Mouse (Mus musculus): ENCODE results near the gene Poldip3.
A peak's percentile ranks its signal among the peaks of the same experiment; 100 is the strongest.

Poldip3 gene

DNA sequence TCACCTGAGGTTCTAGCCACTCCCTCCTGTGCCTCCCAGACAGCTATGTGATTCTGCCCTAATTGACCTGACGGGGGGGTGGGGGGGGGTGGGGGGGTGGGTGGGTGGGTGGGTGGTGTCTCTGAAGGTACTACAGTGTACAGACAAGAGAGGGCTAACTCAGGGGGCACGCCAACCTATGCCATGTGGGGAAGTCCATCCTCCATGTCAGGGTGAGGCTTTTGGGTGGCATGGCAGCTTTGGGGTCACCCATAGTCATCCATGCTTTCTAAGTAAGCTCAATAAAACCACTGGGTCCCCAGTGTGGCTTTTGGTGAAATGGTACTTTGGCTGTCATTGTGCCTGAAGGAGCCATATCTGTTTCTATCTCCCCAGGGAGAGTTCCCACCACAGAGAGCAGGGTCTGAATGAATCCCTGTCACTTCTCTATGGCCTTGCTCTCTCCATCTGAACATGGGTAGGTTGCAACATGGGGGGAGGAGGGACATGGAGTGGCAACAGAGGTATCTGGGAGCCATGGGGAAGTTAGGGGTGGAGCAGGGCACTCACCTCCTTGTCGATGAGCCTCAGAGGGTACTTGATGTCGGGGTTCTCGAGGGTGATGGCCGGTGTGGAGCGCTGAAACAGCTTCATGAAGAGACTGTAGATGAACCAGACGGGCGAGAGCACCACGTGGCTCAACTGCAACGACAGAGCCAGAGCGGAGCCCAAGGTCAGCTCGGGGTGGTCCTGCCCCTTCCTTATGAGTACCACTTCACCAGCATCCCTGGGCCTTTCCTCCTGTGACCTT is 16.5 kb upstream of the Poldip3 start:
- DNase-seq (ENCODE audit: low spot score) = no peak

DNA sequence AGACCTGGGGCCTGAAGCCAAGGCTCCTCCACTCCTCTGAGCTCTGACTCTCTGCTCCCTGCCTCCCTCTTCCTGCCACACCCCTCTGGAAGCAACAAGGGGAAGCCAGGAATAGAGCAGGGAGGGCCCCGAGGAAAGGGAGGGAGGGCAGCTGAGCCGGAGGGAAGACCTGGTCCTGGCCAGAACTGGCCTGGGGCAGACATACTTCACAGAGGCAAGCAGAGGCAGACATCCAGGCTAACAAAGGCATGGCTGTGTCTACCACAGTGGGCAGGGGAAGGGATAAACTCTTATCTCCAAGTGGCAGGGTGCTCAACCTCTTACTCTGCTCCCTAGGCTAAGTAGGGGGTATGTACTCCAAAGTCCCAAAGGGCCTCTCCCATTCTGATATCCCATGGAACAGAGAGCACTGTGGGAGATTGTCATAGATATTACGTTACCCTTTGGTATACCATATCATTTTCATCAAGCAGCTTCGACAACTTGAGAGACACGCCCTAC is 15.8 kb upstream of the Poldip3 start:
- no peak for DNase-seq (ENCODE audit: low spot score)

DNA sequence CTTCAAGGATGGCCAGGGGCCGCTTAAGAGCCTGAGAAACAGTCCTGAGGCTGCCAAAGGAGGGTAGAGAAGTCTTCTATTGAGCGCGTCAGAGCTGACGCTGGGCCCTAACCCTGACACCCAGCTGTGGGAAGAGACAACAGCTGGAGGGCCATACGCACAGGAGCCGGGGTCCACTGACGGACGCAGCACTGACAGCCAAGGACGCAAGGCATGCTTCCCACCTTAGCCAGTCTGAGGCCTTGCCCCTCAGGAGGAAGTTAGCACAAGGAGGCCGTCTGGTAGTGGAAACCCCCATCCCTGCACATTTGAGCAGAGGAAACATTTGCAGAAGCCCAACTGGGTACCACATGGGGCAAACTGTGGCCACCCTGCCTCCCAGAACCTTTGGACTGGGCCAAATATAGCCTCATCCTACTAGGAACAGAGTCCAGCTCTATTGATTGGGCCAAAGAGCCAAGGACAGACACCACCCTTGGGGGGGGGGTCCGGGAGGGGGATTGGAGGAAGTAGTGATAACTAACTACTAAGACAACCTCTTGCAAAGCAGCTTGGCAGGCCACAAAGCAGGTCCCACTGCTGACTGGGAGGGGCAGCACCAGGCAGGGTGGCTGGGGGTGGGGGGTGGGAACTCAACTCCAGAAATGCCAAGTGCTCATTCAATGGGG is 13.8 kb upstream of the Poldip3 start:
- no peak for DNase-seq (ENCODE audit: low spot score)

DNA sequence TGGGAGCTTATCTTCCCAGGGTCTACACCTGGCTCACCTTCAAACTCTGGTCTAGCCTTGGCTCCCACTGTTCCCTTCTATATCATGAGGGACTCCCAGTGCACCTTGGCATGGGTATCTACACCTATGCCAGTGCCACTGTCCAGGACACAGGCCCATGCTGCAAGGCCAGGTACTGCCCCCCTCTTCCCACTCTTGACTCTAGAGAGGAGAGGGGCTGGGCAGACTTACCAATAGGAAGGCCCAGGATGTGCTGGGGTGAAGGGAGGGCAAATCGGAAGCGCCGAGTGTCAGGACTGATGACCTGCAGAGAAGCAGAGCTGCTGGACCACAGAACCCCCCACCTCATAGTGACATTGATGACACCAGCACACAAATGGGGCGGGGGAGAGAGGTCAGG is 12.8 kb upstream of the Poldip3 start:
- no peak for DNase-seq (ENCODE audit: low spot score)

DNA sequence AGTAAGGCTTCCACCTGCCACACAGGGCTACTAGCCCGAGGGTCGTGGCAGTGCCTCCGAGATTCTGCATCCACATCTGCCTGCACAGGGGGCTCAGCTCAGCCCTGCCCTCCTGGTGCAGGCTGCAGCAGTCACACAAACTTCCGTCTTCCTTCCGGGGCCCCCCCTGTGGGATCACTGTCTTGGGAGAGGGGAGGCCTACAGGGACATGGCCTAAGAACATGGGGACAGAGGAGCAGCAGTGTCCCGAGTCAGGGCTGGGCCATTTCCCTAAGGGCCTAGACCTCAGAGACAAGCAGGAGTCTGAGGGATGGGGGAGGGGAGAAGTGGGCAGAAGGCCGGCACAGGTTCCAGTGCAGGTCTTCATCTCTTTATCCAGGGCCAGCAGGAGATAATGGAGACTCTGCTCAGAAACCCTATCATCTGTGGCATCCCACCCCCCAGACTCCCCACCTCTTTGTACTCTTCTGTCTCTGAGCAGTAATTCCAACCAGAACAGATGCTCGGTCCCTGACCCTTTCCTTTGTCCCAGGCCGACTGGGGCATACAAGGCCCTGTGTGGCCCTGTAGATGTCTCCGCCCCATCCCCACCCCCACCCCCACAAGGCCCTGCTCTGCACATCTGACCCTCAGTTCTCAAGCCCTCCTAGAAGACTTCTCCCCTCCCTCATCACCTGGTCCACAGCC is 12.0 kb upstream of the Poldip3 start:
- DNase-seq (ENCODE audit: low spot score) = no peak

DNA sequence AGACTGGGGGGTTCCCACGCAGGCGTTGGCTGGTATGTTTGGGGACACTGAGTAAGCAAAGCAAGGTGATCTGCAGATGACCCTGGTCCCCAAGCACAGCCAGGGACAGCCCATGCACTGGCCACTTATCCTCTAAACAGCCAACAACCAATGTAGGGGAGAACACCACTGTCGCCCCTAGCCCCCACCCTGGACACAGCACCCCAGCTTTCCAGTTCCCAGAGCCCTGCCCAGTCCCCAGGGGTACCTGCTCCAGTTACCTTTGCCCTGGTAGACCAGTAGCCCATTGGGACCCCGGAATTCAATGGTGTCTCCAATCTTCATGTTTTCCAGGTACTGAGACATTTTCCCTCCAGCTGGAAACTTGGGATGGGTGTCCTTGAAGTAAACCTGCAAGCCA is 11.4 kb upstream of the Poldip3 start:
- DNase-seq (ENCODE audit: low spot score) = no peak

DNA sequence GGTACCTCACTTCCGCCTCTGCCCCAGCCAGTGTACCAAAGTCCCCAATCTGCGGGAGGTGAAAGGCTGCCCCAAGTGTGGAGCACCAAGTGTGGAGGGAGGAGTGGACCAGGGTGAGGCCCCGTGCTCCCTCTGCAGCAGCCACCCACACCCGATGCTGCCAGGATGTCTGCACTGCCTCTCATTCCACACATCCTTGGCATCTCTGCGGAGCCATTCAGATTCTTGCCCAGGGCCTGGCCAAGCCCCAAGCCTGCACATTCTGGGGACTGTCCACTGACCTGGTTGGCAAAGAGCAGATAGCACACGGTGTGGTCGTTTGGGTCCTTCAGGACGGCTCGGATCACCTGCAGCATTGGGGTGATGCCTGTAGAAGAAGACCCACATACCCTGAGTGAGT is 10.6 kb upstream of the Poldip3 start:
- DNase-seq (ENCODE audit: low spot score) = no peak

DNA sequence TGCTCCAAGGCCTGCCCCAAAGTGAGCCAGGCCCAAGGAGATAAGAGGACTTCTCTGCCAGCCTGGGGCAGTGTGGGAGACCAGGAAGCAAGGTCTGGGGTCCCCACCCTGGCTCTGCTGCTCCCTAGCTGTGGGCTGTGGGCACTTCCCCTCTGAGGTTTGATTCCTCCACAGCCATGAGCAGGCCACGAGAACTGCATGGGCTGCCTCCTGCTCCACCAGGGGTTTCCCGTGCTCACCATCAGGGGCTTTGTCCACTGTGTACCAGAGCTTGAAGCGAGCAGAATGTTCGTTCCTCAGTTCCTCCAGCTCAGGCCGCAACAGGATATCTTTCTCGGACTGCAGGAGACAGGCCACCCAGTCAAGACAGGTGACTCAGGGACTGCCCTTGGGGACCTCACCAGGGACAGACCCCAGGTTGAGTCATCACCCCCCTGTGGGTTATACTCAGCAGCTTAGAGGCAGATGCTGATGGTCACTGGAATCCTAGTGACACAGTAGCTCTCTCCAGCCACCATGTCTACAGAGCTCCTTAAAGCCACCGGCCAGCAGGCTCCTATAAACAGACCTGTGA is 9.5 kb upstream of the Poldip3 start:
- DNase-seq (ENCODE audit: low spot score) = no peak

DNA sequence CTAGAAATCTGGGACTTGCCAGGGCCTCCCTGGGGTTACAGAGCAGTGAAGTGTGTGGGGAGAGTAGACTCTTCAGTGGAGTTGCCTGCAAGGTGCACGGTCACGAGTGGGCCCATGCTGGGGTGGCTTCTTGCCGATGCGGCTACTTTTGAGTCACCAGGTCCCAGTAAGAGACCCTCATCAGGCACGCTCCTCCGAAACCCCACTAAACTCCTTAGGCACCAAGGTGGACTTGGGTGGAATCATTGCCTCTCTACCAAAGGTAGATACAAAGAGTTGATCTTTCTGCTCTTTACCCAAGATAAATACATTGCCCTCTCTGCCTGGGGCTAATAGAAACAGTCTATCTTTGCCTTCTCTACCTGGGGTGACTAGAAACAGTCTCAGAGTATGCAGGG is 8.5 kb upstream of the Poldip3 start:
- no peak for DNase-seq (ENCODE audit: low spot score)

DNA sequence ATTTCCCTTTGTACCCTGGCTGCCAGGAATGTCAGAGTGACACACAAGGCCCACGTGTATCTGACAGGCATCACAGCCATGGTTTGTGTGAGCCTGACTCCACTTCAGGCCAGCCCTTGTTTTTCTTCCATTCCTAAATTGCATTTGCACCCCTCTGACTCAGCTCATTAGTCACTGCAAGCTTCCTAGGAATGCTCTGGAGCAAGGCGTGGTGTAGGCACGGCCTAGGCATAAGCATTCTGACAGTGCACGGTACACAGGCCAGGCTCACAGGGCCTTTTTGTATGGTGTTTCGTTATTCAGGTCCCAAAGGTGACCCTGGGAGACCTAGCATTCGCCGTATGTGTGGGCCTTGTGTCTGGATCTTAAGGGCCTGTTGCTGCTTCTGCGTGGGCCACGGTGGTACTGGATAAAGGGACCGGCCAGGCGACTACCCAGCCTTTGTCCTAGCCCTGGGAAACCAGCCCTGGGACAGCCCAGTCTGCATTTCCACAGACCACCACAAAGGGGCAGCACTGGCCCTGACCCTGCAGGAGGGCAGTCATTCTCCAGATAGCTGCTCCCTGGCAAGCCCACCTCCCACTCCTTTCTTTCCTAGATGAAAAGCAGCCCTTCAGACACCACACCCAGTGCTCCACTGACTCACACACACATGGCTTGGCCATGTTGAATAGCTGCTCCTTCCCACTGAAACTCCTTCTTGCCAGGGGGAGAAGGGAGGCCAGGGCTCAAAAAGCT is 7.9 kb upstream of the Poldip3 start:
- peak; percentile 66 for DNase-seq (ENCODE audit: low spot score)

DNA sequence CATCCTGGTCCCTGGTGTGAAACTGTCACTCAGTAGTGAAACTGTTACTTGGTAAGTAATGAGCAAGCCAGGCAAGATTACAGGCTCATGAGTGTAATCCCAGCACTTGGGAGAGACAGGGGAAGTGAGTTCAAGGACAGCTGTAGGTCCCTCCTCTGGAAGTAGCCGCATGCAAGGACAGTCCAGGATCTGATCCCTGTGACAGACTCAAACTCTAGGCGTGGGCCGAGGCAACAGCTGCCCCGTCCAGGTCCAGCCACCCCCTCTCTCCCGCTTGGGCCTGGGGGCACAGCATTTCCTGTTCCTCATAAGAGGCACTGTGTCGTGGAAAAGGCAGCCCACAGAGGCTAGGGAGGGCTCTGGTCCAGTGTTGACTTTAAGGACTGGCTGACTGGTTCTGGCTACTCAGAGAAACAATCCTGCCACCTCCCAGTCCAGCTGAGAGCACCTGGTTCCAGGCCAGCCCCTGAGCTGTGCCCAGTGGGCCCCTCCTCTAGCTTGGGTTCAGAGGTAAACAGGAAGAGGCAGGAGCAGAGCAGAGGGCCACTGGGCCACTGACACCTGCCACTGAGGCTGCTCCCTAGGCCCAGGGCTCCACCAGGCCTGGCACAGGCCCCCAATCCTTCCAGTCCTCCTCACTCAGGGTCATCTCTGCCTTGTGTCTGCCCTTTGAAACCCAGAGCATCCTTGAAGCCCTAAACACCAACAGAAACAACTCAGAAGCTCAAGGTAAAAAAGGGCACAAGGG is 6.7 kb upstream of the Poldip3 start:
- DNase-seq (ENCODE audit: low spot score) = no peak

DNA sequence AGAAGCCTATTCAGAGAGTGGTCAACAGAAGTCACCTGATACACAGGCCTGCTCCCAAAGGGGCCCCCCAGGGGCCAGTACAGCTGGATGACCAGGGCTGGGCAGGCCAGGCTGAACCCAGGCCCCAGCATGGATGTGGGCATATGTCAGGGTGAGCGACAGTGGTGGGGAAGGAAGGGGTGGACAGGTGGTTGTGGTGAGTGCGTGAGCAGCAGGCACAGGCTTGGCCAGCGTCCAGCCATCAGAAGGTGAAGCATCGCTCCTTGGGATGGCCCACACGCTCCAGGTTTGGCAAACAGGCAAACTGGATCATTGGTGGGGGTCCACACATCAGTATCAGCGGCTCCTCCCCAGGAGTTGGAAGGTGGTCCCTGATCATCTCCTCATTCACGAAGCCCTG is 5.1 kb upstream of the Poldip3 start:
- DNase-seq (ENCODE audit: low spot score) = no peak

DNA sequence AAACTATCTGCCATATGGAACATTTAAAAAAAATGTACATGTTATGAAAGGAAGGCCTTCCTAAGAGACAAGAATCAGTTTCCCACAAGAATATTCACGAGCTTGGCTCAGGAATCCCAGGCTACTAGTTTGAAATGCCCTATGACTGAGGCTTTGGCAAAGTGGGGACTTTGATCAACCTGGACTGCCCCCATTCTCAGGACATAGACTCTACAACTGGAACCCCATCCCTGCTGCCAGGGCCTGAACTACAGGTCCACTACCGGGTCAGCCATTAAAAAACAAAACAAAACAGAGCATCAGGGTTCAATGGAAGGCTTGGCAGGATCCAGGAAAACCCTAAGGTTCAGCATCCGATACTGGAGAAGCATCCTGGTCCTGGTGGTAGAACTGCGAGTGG is 1.5 kb upstream of the Poldip3 start:
- DNase-seq (ENCODE audit: low spot score) = no peak

DNA sequence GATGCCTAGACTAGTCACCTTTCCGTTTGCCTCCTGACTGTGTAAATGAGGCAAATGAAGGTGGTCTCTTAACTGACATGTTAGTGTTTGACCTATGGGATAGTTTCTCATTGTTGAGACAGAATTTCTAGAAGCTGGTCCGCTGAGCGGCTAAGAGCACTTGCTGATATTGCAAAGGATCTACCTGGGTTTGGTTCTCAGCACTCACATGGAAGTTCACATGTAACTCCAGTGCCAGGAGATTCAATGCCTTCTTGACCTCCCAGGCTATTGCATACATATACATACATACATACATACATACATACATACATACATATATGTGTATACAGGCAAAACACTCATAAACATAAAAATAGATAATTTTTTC is 874 bp upstream of the Poldip3 start:
- no peak for DNase-seq (ENCODE audit: low spot score)

DNA sequence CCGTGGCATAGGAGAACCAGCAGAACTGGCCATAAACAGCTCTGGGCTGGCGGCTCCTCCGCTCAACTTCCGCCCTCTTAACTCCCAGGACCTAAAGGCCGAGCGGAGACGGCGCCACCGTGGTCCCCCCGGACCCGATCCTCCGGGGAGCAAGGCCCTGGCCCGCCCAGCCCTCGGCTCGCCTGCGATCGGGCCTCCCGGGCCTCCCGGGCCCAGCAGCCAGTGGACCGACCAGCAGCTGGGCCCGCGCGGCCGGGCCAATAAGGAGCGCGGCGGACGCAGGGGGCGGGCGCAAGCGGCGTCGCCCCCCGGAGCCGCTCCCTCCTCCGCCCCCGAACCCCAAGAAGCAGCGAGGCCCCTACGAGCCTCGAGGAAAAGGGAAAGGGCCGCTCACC is 386 bp downstream of the Poldip3 start:
- DNase-seq (ENCODE audit: low spot score) = no peak

DNA sequence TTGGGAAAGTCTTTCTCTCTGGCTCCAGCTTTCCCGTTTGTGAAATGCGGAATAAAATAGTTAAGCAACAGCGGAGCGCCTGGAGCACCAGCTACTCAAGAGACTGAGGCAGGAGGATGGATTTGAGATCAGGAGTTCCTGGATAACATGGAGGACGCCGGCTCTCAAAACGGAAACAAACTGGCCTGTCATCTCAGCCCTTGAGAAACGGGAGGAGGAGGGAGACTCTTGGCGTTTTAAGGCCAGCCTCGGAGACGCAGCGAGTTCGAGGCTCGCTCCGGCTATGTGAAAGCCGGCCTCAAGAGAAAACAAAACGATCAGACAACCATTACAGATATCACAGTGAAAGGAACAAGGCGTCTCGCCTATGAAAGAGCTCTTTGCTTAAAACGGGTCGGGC is 789 bp downstream of the Poldip3 start:
- DNase-seq (ENCODE audit: low spot score) = no peak

DNA sequence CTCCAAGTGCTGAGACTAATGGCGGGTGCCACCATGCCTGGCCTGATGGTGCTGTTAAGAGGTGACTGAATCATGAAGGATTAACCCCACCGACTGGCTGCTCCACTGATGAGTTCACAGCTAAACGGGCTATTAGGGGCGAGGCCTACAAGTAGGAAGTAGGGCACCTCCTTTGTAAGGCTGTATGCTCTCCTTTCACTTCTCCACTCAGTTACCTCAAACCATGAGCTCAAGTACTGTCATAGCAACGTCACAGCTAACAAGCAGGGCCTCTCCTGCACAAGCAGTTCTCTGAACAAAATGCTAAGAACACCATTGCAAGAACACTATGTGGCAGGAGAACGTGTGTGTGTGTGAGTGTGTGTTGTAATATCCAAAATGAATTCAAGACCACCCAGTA is 3.6 kb downstream of the Poldip3 start:
- no peak for DNase-seq (ENCODE audit: low spot score)

DNA sequence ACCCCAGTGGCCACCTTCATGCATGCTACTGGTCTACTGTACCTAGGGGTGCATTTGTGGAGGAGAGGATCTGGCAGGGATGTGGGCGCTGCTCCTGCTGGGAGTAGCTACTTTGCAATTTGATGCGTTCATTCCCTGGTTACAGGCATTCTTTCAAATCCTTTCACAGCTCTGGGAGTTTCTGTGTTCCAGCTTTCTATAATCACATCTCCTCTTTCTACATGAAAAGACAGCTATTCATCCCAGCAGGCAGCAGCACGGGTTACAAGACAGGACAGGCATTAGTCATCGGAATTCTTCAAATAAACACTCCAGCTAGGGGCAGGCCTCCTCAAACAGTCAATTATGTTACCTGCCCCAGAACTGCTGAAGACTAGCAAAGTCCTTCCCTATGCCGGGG is 6.3 kb downstream of the Poldip3 start:
- DNase-seq (ENCODE audit: low spot score) = no peak

DNA sequence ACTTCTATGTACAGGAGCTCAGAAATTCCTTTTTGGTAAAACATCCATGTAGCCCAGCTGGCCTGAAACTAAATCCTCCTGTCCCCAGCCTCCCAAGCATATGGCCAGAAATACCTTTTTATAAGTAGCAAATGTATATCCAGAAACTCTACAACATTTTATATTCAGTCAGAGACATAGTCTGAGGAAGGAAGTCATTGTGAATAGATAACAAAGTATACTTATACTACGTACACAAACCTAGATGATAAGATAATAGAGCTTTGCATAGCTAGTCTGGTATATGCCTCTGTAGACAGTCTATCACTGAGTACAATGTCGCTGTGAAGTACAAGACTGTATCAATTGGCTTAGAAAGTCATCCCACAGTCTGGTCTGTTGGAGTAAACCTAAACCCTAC is 13.5 kb downstream of the Poldip3 start:
- DNase-seq (ENCODE audit: low spot score) = no peak

DNA sequence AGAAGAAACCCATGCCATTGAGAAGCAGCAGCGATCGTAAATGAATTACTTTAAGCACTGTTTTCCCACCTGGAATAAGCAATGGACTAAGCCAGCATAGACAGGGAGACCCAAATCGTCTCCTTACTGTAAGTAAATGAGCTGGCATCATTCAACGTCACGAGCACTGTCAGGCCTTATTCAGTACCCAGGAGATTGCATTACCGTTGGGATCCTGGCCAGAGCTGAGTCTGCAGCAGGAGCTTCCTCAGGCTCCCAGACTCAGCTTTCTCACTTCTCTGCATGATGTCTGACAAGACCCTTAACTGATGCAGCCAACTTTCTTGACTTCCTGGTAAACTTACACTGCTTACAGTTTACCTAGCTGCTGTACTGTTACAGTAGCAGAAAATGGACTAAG is 14.5 kb downstream of the Poldip3 start:
- DNase-seq (ENCODE audit: low spot score) = no peak

DNA sequence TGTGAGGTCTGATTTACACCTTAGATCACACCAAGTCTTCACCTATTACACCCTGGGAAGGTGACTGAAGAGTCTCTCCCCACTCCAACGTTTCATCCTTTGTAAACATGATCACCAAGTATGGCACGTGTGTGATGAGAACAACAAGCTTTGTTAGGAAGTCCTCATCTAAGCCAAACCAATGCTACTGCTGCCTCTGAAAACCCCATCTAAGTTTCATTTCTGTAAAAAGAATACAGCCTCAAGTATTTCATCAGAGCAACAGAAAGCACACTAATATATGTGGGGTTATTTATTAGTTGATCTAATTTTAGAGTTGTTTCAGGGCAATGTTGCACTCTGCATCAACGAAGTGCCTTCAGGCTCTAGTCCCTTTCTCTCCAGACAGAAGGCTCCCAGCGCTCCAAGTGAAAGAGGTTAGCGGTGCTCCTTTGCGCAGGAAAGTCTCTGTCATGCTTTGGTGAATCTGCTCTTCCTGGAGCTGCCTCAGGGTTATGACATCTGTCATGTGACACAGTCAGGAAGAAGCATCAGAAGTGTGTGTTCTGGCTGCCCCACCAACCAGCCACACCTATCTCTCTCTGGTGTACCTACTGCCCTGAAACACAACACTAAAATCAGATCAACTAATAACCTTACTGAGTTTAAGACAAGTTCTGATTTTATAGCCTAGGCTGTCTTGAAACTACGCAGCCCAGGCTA is 19.5 kb downstream of the Poldip3 start:
- no peak for DNase-seq (ENCODE audit: low spot score)

Data from ovary, postnatal 14 days (tissue).